ENCODE assay signal across 10 mouse cellular contexts in genomic region chr9:25693632-25694031, GRCm38 (mm10).
DNase-seq lines count a peak whose midpoint lies in the region; ATAC-seq lines count a peak whose summit lies in the region.
"Had no signal": no experiment of that assay in that cellular context is flagged by ENCODE, and none has a peak within 500 bp of the region (broad histone marks: within the 10 kb centered on the region; RNA-seq: fewer than 3 reads in every experiment).

No protein-coding gene starts in this region.

- H3K9me3 ChIP-seq in midbrain, embryonic 13.5 days = no peaks in the 10 kb centered on the region
- H3K9me3 ChIP-seq: embryonic facial prominence, embryonic 13.5 days had no signal

- no peak overlapping the region for H3K4me2 ChIP-seq in midbrain, embryonic 13.5 days (replicated peaks)
- H3K4me2 ChIP-seq: embryonic facial prominence, embryonic 13.5 days had no signal

- H3K36me3 ChIP-seq in midbrain, embryonic 13.5 days = no peaks in the 10 kb centered on the region
- H3K36me3 ChIP-seq: embryonic facial prominence, embryonic 13.5 days had no signal

- no peaks in the 10 kb centered on the region for H3K27me3 ChIP-seq in midbrain, embryonic 13.5 days
- H3K27me3 ChIP-seq: embryonic facial prominence, embryonic 13.5 days had no signal

- peak; percentile 7 for DNase-seq in urinary bladder, postnatal 14 days (ENCODE audit: low spot score)
- no peak for DNase-seq in urinary bladder, adult 2 months (ENCODE audit: low spot score)
- peak; percentile 4 for DNase-seq in cerebellum, adult 9-11 months
- DNase-seq in frontal cortex, postnatal 25 days (ENCODE audit: low spot score in 2 of 2) = peak; percentile 33 to 37
- peak; percentile 40 for DNase-seq in left cerebral cortex, adult 11 months (ENCODE audit: low spot score)
- DNase-seq in adipocyte (ENCODE audit: low spot score) = no peak

- no peak overlapping the region for H3K4me3 ChIP-seq in midbrain, embryonic 13.5 days (replicated peaks)
- H3K4me3 ChIP-seq: embryonic facial prominence, embryonic 13.5 days had no signal

- ATAC-seq in midbrain, embryonic 13.5 days = peak; percentile 83
- no peak for ATAC-seq in megakaryocyte progenitor cell, adult 5-6 weeks (replicated peaks; ENCODE audit: poor library complexity)

- H3K27ac ChIP-seq in midbrain, embryonic 13.5 days = no peak overlapping the region
- H3K27ac ChIP-seq: embryonic facial prominence, embryonic 13.5 days; liver, embryonic 14.5 days had no signal

- H3K4me1 ChIP-seq in midbrain, embryonic 13.5 days (replicated peaks) = peaks cover 6% of the 10 kb centered on the region; the same call in 1 of the 2 replicates
- H3K4me1 ChIP-seq: embryonic facial prominence, embryonic 13.5 days had no signal

- H3K9ac ChIP-seq in midbrain, embryonic 13.5 days (replicated peaks) = no peak overlapping the region
- H3K9ac ChIP-seq: embryonic facial prominence, embryonic 13.5 days; liver, embryonic 14.5 days had no signal

- 21% methylated on average over 5 of the region's 5 CpGs for WGBS in midbrain, embryonic 13.5 days

Comparison
In these comparisons a context has a peak if more than half of its experiments do, and no peak if none do; other contexts are left out.
1. DNase-seq: peak in urinary bladder, postnatal 14 days (single experiment), cerebellum, adult 9-11 months (single experiment), frontal cortex, postnatal 25 days (2 of 2) and left cerebral cortex, adult 11 months (single experiment); none in urinary bladder, adult 2 months (single experiment) and adipocyte (single experiment).